Mouse (Mus musculus) stomach, embryonic 14.5 days (tissue): ENCODE results near the gene Prm3. TPM values are rescaled to one million over a fixed set of nuclear protein-coding genes. Genes with fewer than 3 reads are reported as not detected.
A peak's percentile ranks its signal among the peaks of the same experiment; 100 is the strongest.
"Not testable (repeated sequence)": the region's sequence is repeated elsewhere in the genome, so short reads cannot be mapped to it uniquely, and the experiment has no call there.

ENCODE experiments used
- ATAC-seq: fragments of 200-750 bp; cut with Nextera tagmentation; 2 replicates; pipeline ENCODE4 v1.8.0; 2017; ENCODE audit warnings: low read depth, moderate TSS enrichment; ENCODE audit not compliant: insufficient number of reproducible peaks, insufficient read depth, low FRiP score
- H3K27ac ChIP-seq: fragments of 300-500 bp; sonication (generic); 2 replicates; pipeline ENCODE4 v1.5.1; 2014; ENCODE audit warnings: mild to moderate bottlenecking, low read length, moderate library complexity, mixed read lengths
- H3K27me3 ChIP-seq: fragments of 300-500 bp; sonication (generic); 2 replicates; pipeline ENCODE4 v1.6.1; 2014; ENCODE audit warnings: low read length, control low read depth, mixed read lengths; ENCODE audit not compliant: control insufficient read depth, insufficient read depth
- H3K36me3 ChIP-seq: fragments of 300-500 bp; sonication (generic); 2 replicates; pipeline ENCODE4 v1.6.1; 2014; ENCODE audit warnings: mild to moderate bottlenecking, control low read depth, low read length, moderate library complexity, mixed read lengths; ENCODE audit not compliant: control insufficient read depth, insufficient read depth
- H3K4me1 ChIP-seq: fragments of 300-500 bp; sonication (generic); 2 replicates; pipeline ENCODE4 v1.6.1; 2014; ENCODE audit warnings: low read length, control low read depth, mixed read lengths; ENCODE audit not compliant: control insufficient read depth, insufficient read depth
- H3K4me2 ChIP-seq: fragments of 300-500 bp; sonication (generic); replicated peaks from 2 replicates; pipeline ENCODE4 v1.6.1; 2014; ENCODE audit warnings: low read depth, low read length, control low read depth
- H3K4me3 ChIP-seq: fragments of 300-500 bp; sonication (generic); 2 replicates; pipeline ENCODE4 v1.5.1; 2014; ENCODE audit warnings: low read depth, low read length, control low read depth
- H3K9ac ChIP-seq: fragments of 300-500 bp; sonication (generic); replicated peaks from 2 replicates; pipeline ENCODE4 v1.6.1; 2014; ENCODE audit warnings: low read depth, mild to moderate bottlenecking, control low read depth, low read length, moderate library complexity, mixed read lengths
- H3K9me3 ChIP-seq: fragments of 300-500 bp; sonication (generic); 2 replicates; pipeline ENCODE4 v1.6.1; 2016; ENCODE audit warnings: low read depth, low read length, control low read depth; ENCODE audit not compliant: control insufficient read depth
- WGBS: fragments of 180-500 bp; shearing (Covaris S2); extraction: QIAGEN DNeasy Blood & Tissue Kit; methylation state at CpG from one replicate; pipeline ENCODE4 v1.1.7; 2014; 5-methylcytosine and 5-hydroxymethylcytosine counted together
- polyA plus RNA-seq: library from polyadenylated mRNA; unstranded; fragments of >200 nt; fragmentation: Nextera tagmentation; extraction: Ambion mirVana; gene quantifications from 2 replicates; pipeline ENCODE4 v1.2.1, GENCODE M21; 2014

Gene Prm3
- polyA plus RNA-seq, 1 experiment from 2014 or later = not detected

- Histone ChIP-seq H3K27ac (no peak overlapping the region), H3K9ac (no peak overlapping the region), H3K4me2 (no peak overlapping the region), H3K4me1 (no peaks in the 10 kb centered on the region), H3K9me3 (no peaks in the 10 kb centered on the region), H3K36me3 (no peaks in the 10 kb centered on the region), H3K27me3 (no peaks in the 10 kb centered on the region), H3K4me3 (no peak overlapping the region)
- WGBS = 77% methylated on average over 4 of the region's 4 CpGs
- ATAC-seq = no peak
These were observed 23.0 kb upstream of the Prm3 start for GRCm38 (mm10) chr16:10813726-10814125.

- ATAC-seq = no peak
- no peak within 1 kb of the TSS for H3K9ac ChIP-seq
- H3K27me3 ChIP-seq = no peaks in the 10 kb centered on the region
- no peaks in the 10 kb centered on the region for H3K9me3 ChIP-seq
- H3K36me3 ChIP-seq = no peaks in the 10 kb centered on the region
- no peak within 1 kb of the TSS for H3K27ac ChIP-seq
- no peak within 1 kb of the TSS for H3K4me3 ChIP-seq
- no peak within 1 kb of the TSS for H3K4me2 ChIP-seq
- WGBS = 93% methylated on average over 2 of the region's 2 CpGs
- no peaks in the 10 kb centered on the region for H3K4me1 ChIP-seq
These were observed 22.2 kb upstream of the Prm3 start, which contains the start of gene Gm11172 for GRCm38 (mm10) chr16:10812865-10813371. Gene Gm11172, plus strand, starts transcription at chr16:10812915.

- no peak overlapping the region for H3K9ac ChIP-seq
- H3K36me3 ChIP-seq = no peaks in the 10 kb centered on the region
- H3K27ac ChIP-seq = no peak overlapping the region
- no peaks in the 10 kb centered on the region for H3K4me1 ChIP-seq
- ATAC-seq = no peak
- no peak overlapping the region for H3K4me2 ChIP-seq
- no peaks in the 10 kb centered on the region for H3K27me3 ChIP-seq
- H3K4me3 ChIP-seq = no peak overlapping the region
- no peaks in the 10 kb centered on the region for H3K9me3 ChIP-seq
- WGBS = 96% methylated on average over 1 of the region's 1 CpGs
These were observed 19.7 kb upstream of the Prm3 start for GRCm38 (mm10) chr16:10810376-10810775.

DNA sequence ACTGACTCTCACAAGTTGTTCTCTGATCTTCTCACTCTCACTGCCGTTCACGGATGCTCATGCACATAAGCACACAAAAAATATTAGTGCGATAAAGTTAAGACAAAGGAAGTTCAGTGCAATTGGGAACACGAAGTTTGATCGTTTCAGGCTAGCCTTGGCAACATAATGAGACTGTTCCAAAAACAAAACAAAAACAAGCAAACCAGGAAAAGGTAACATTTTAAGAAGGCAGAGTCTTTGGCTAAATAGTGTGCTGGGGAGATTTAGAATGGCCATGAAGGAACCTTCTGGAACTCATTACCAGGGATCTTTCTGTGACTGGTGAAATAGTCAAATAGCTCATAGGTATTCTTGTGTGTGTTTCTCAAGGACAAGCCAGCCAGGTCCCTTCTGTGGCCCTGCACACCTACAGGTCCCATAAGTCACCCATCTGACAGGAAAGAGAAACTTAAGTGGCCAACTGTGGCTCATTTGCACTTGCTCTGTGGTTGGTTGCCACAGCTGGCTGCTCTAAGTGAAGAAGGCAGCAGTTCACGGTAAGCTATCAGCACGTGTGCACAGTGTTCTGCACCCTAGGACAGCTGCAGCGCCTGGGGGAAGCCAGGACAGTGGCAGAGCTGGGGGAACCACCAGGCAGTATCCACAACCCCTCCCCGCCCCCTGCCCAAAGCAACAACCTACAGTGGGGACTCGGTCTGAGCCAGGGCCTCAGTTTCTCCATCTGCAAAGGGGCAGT is 15.2 kb upstream of the Prm3 start, which contains the start of gene Prm1:
TSS of gene Prm1 (minus strand) at position 51 of the 739 bp plus-strand sequence.
- H3K27me3 ChIP-seq = no peaks in the 10 kb centered on the region
- H3K9ac ChIP-seq = no peak within 1 kb of the TSS
- no peak within 1 kb of the TSS for H3K4me2 ChIP-seq
- no peak within 1 kb of the TSS for H3K27ac ChIP-seq
- no peak for ATAC-seq
- H3K4me1 ChIP-seq = no peaks in the 10 kb centered on the region
- no peaks in the 10 kb centered on the region for H3K36me3 ChIP-seq
- H3K9me3 ChIP-seq = no peaks in the 10 kb centered on the region
- WGBS = 76% methylated on average over 10 of the region's 10 CpGs
- H3K4me3 ChIP-seq = no peak within 1 kb of the TSS

- not testable (repeated sequence) for H3K4me3 ChIP-seq, H3K4me1 ChIP-seq, H3K4me2 ChIP-seq, H3K9me3 ChIP-seq, H3K36me3 ChIP-seq, H3K9ac ChIP-seq, H3K27ac ChIP-seq, H3K27me3 ChIP-seq
- WGBS = 72% methylated on average over 3 of the region's 3 CpGs
- peak; percentile 77 for ATAC-seq
These were observed 11.7 kb upstream of the Prm3 start for GRCm38 (mm10) chr16:10802420-10802819.

DNA sequence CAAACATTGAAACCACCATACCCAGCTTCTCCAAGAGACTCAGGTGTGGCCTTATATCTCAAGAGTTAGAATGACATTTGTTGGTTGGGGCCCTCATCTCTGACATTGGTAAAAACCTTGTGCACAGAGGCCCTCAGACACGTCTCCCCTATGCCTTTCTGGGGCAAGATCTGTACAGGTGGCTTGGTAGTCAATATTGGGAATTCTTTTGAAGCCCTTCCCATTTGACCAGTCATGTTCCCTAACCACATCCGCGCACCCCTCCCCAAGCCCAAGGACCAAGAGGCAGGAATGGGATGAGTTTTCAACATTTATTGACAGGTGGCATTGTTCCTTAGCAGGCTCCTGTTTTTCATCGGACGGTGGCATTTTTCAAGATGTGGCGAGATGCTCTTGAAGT is 5.3 kb upstream of the Prm3 start, which contains the start of gene Prm2:
TSS of gene Prm2 (minus strand) at position 101 of the 400 bp plus-strand sequence.
- Histone ChIP-seq H3K4me2 (no peak within 1 kb of the TSS), H3K9me3 (no peaks in the 10 kb centered on the region), H3K36me3 (no peaks in the 10 kb centered on the region), H3K27ac (no peak within 1 kb of the TSS), H3K9ac (no peak within 1 kb of the TSS), H3K4me1 (no peaks in the 10 kb centered on the region), H3K4me3 (no peak within 1 kb of the TSS), H3K27me3 (no peaks in the 10 kb centered on the region)
- WGBS = 74% methylated on average over 6 of the region's 6 CpGs
- ATAC-seq = no peak

DNA sequence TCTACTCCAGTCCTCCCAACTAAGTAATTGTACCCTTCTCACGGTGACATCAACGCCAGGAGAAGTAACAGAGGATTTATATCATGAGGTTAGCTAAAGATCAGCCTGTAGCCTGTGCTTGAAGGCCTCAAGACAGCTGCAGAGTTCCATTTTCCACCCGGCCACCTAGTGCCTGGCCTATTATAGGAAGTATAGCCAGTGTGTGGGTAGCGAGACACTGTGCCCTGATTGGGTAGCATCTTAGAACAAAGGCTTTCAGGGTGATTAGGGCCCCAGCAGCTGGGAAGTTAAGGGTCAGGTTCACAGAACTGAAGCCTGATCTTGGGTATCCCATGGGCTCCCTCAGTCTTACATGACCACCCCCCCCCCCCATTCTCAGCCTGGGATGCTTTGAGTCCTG is 1.8 kb downstream of the Prm3 start:
- Histone ChIP-seq H3K4me3 (no peak overlapping the region), H3K9me3 (no peaks in the 10 kb centered on the region), H3K27me3 (no peaks in the 10 kb centered on the region), H3K9ac (no peak overlapping the region), H3K27ac (no peak overlapping the region), H3K4me1 (peaks cover 12% of the 10 kb centered on the region; the same call in 1 of the 2 replicates), H3K36me3 (no peaks in the 10 kb centered on the region), H3K4me2 (no peak overlapping the region)
- 79% methylated on average over 4 of the region's 4 CpGs for WGBS
- ATAC-seq = no peak

- H3K27ac ChIP-seq = no peak within 1 kb of the TSS
- H3K9ac ChIP-seq = no peak within 1 kb of the TSS
- no peak for ATAC-seq
- H3K36me3 ChIP-seq = no peaks in the 10 kb centered on the region
- H3K4me2 ChIP-seq = no peak within 1 kb of the TSS
- WGBS = 56% methylated on average over 16 of the region's 16 CpGs
- no peak within 1 kb of the TSS for H3K4me3 ChIP-seq
- peaks cover 12% of the 10 kb centered on the region; the same call in 1 of the 2 replicates for H3K4me1 ChIP-seq
- no peaks in the 10 kb centered on the region for H3K27me3 ChIP-seq
- no peaks in the 10 kb centered on the region for H3K9me3 ChIP-seq
These were observed 2.4 kb downstream of the Prm3 start, which contains the start of gene Tnp2 for GRCm38 (mm10) chr16:10788271-10788670. Gene Tnp2, minus strand, starts transcription at chr16:10788660.
